Comparison of ENCODE assay signal across 8 mouse cellular contexts in genomic region chr4:149099369-149100017, GRCm38 (mm10). TPM values are rescaled to one million over a fixed set of nuclear protein-coding genes. Genes with fewer than 3 reads are reported as not detected.
DNase-seq lines count a peak whose midpoint lies in the region; ATAC-seq and TF ChIP-seq lines count a peak whose summit lies in the region.

Gene Pex14 (minus strand): TSS chr4:149099876.

- H3K4me2 ChIP-seq in hindbrain, embryonic 14.5 days (replicated peaks) = peak within 1 kb of the TSS; percentile 96

- H3K27ac ChIP-seq in hindbrain, embryonic 14.5 days = 0 out of 2 replicates have a peak within 1 kb of the TSS, but pooled peaks have one; percentile 44

- TF ChIP-seq CTCF in Patski (IDR thresholded peaks at IDR 0.05) = no peak

- H3K36me3 ChIP-seq in hindbrain, embryonic 14.5 days (replicated peaks; ENCODE audit: control insufficient read depth, insufficient read depth) = no peaks in the 10 kb centered on the region

- no peaks in the 10 kb centered on the region for H3K27me3 ChIP-seq in Patski
- no peaks in the 10 kb centered on the region for H3K27me3 ChIP-seq in hindbrain, embryonic 14.5 days (ENCODE audit: control insufficient read depth, insufficient read depth, low read length)

- H3K9me3 ChIP-seq in hindbrain, embryonic 14.5 days (ENCODE audit: control insufficient read depth, low read length) = no peaks in the 10 kb centered on the region

- CTCF ChIA-PET in Patski (lab: Charles Lee) = no interaction called here

- WGBS in hindbrain, embryonic 14.5 days = under 1% methylated on average over 50 of the region's 50 CpGs

- H3K9ac ChIP-seq in hindbrain, embryonic 14.5 days = peak within 1 kb of the TSS; percentile 90

- POLR2A ChIA-PET in Patski (lab: Charles Lee) = no interaction called here

- in situ Hi-C loops in Patski (cut with MboI; ENCODE audit: low pct_unique_long_range_greater_than_20kb) = no loop called here

- H3K4me3 ChIP-seq in hindbrain, embryonic 14.5 days (replicated peaks; ENCODE audit: low read length) = peak within 1 kb of the TSS; percentile 98

- ATAC-seq in Patski = no peak
- ATAC-seq in hindbrain, embryonic 14.5 days (ENCODE audit: low FRiP score) = peak; percentile 80

- H3K4me1 ChIP-seq in hindbrain, embryonic 14.5 days (replicated peaks; ENCODE audit: control insufficient read depth, insufficient read depth, low read length) = peaks cover 13% of the 10 kb centered on the region

- DNase-seq in Patski (ENCODE audit: low read depth, low spot score) = no peak
- DNase-seq in cerebellum, postnatal 14 days = peak; percentile 91 to 93
- peak; percentile 83 to 85 for DNase-seq in frontal cortex, postnatal 25 days (ENCODE audit: low spot score in 2 of 2)
- peak; percentile 89 for DNase-seq in hindbrain, embryonic 14.5 days (ENCODE audit: low spot score)
- DNase-seq in layer of hippocampus, postnatal 36 days = peak; percentile 89 to 90
- DNase-seq in lung, postnatal 36 days = peak; percentile 97
- DNase-seq in retina, postnatal 1 day = peak; percentile 94
- peak; percentile 88 to 93 for DNase-seq in urinary bladder, adult 18-20 months (ENCODE audit: low spot score in 2 of 2)

RNA-seq across cellular contexts. Expression of gene Pex14, which starts in this region (rescaled TPM):
- 41.3 TPM for polyA plus RNA-seq in Patski (2021)
- 46.7 and 47.0 TPM in 2 replicates for polyA plus RNA-seq in hindbrain, embryonic 14.5 days (2014; fragmentation: Nextera tagmentation; extraction: Ambion mirVana)
- total RNA-seq in layer of hippocampus, postnatal 36 days (2021) = 10 to 100 TPM; 43.6 to 44.0 TPM
